Mouse (Mus musculus): ENCODE data around the gene Hnrnpl. TPM values are rescaled to one million over a fixed set of nuclear protein-coding genes. Genes with fewer than 3 reads are reported as not detected.

Hnrnpl gene
- polyA plus RNA-seq, 1 experiment: 633 TPM

DNA sequence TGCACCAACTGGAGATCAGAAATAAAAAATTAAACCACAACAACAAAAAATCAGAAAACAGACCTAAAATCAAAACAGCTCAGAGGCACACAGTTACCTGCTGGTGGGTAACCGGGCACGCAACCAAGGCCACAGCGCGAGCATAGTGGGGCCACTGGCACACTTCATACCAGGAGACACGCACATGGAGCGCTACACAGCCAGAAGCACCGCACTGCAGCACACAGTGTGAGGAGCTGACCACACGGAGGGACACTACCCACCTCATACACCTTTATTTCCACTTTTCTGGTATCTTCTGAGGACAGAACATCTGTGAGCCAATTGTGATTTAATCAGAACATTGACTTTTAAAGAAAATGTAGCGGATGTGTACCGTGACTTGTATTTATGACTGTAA lies 8.6 kb downstream of the Hnrnpl start:
- H3K27me3 ChIP-seq (ENCODE audit: control insufficient read depth, insufficient read depth, low read length, poor library complexity, severe bottlenecking): no peaks in the 10 kb centered on the region
- peaks cover 97% of the 10 kb centered on the region for H3K36me3 ChIP-seq (ENCODE audit: control insufficient read depth, insufficient read depth, low read length, poor library complexity, severe bottlenecking)
- TF ChIP-seq EP300 (IDR thresholded peaks at IDR 0.05; ENCODE audit: insufficient read depth, low read depth, low read length): no peak
- no peak for TF ChIP-seq POLR2A (IDR thresholded peaks at IDR 0.05; ENCODE audit: insufficient read depth, low read length)
- TF ChIP-seq CTCF (IDR thresholded peaks at IDR 0.05; ENCODE audit: low read depth, low read length): no peak
- peaks cover 2% of the 10 kb centered on the region for H3K4me1 ChIP-seq (ENCODE audit: control insufficient read depth, insufficient read depth, low read length)
- no peak overlapping the region for H3K9ac ChIP-seq (ENCODE audit: low read depth, poor library complexity, severe bottlenecking)
- H3K27ac ChIP-seq (ENCODE audit: insufficient read depth, low read length): no peak overlapping the region
- H3K9me3 ChIP-seq (replicated peaks; ENCODE audit: control insufficient read depth, insufficient read depth, low read length, poor library complexity, severe bottlenecking): no peaks in the 10 kb centered on the region
- H3K4me3 ChIP-seq (ENCODE audit: low read depth, low read length): no peak overlapping the region

DNA sequence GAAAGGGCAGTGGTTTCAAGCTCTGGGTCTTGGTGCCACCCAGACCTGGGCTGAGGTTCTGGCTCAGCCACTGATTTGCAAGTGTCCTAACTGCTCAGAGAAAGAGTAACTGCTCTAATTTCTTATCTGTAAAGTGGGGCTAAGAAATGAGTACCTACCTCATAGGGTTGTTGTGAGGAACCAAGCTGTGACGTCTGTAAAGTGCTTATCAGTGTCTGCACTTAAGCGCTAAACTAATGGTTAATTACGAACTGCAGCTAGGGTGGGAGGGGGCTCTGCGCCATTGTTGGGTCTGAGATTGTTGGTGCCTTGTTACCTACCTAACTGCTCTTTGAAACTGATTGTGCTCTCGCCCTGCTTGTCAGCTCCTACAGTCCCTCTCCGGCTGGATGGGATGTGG lies 9.2 kb downstream of the Hnrnpl start:
- no peak for TF ChIP-seq CTCF (IDR thresholded peaks at IDR 0.05; ENCODE audit: low read depth, low read length)
- no peak for TF ChIP-seq EP300 (IDR thresholded peaks at IDR 0.05; ENCODE audit: insufficient read depth, low read depth, low read length)
- no peak for TF ChIP-seq POLR2A (IDR thresholded peaks at IDR 0.05; ENCODE audit: insufficient read depth, low read length)
- peaks cover 2% of the 10 kb centered on the region for H3K4me1 ChIP-seq (ENCODE audit: control insufficient read depth, insufficient read depth, low read length)
- no peaks in the 10 kb centered on the region for H3K9me3 ChIP-seq (replicated peaks; ENCODE audit: control insufficient read depth, insufficient read depth, low read length, poor library complexity, severe bottlenecking)
- no peak overlapping the region for H3K27ac ChIP-seq (ENCODE audit: insufficient read depth, low read length)
- no peak overlapping the region for H3K4me3 ChIP-seq (ENCODE audit: low read depth, low read length)
- no peaks in the 10 kb centered on the region for H3K27me3 ChIP-seq (ENCODE audit: control insufficient read depth, insufficient read depth, low read length, poor library complexity, severe bottlenecking)
- H3K9ac ChIP-seq (ENCODE audit: low read depth, poor library complexity, severe bottlenecking): no peak overlapping the region
- peaks cover 96% of the 10 kb centered on the region for H3K36me3 ChIP-seq (ENCODE audit: control insufficient read depth, insufficient read depth, low read length, poor library complexity, severe bottlenecking)

DNA sequence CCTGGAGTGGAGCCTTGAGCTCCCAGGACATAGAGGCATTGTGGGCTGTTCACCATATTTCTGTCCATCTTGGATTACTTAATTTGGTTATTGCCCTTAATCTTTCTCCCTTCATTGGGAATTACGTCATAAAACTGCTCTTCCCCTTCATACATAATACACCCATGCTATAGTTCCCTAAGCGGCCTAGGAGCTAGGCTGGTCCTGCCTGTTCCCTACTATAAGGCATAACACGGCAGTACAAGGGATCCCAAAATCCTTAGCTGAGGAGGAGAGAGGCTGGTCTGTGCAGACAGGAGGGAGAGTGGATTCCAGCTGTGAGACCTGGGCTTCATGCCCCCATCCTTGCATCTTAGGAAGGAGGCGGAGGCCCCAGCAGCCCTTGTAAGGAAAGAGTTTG lies 9.6 kb downstream of the Hnrnpl start:
- Histone ChIP-seq H3K9ac (ENCODE audit: low read depth, poor library complexity, severe bottlenecking) (no peak overlapping the region), H3K4me1 (ENCODE audit: control insufficient read depth, insufficient read depth, low read length) (peaks cover 2% of the 10 kb centered on the region)

DNA sequence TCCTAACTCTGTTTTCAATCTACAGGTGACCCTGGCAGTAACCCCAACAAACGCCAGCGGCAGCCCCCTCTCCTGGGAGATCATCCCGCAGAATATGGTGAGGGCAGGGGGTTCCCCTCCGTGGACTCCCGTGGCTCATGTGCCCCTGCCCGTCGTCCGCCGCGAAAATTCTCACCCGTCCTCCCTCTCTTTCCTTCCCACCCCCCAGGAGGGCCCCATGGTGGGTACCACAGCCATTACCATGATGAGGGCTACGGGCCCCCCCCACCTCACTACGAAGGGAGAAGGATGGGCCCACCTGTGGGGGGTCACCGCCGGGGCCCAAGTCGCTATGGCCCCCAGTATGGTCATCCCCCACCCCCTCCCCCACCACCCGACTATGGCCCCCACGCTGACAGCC lies 10.1 kb downstream of the Hnrnpl start:
- no peak for TF ChIP-seq EP300 (IDR thresholded peaks at IDR 0.05; ENCODE audit: insufficient read depth, low read depth, low read length)
- Histone ChIP-seq H3K36me3 (ENCODE audit: control insufficient read depth, insufficient read depth, low read length, poor library complexity, severe bottlenecking) (peaks cover 87% of the 10 kb centered on the region), H3K4me3 (ENCODE audit: low read depth, low read length) (no peak overlapping the region), H3K9ac (ENCODE audit: low read depth, poor library complexity, severe bottlenecking) (no peak overlapping the region), H3K27me3 (ENCODE audit: control insufficient read depth, insufficient read depth, low read length, poor library complexity, severe bottlenecking) (no peaks in the 10 kb centered on the region), H3K27ac (ENCODE audit: insufficient read depth, low read length) (no peak overlapping the region), H3K9me3 (replicated peaks; ENCODE audit: control insufficient read depth, insufficient read depth, low read length, poor library complexity, severe bottlenecking) (no peaks in the 10 kb centered on the region), H3K4me1 (ENCODE audit: control insufficient read depth, insufficient read depth, low read length) (peaks cover 2% of the 10 kb centered on the region)

More for the DNA sequence above, 9.6 kb downstream of the Hnrnpl start:
- no peak overlapping the region for H3K27ac ChIP-seq (ENCODE audit: insufficient read depth, low read length)
- no peaks in the 10 kb centered on the region for H3K27me3 ChIP-seq (ENCODE audit: control insufficient read depth, insufficient read depth, low read length, poor library complexity, severe bottlenecking)
- H3K9me3 ChIP-seq (replicated peaks; ENCODE audit: control insufficient read depth, insufficient read depth, low read length, poor library complexity, severe bottlenecking): no peaks in the 10 kb centered on the region
- H3K36me3 ChIP-seq (ENCODE audit: control insufficient read depth, insufficient read depth, low read length, poor library complexity, severe bottlenecking): peaks cover 92% of the 10 kb centered on the region
- no peak overlapping the region for H3K4me3 ChIP-seq (ENCODE audit: low read depth, low read length)
- TF ChIP-seq CTCF (IDR thresholded peaks at IDR 0.05; ENCODE audit: low read depth, low read length): no peak
- no peak for TF ChIP-seq POLR2A (IDR thresholded peaks at IDR 0.05; ENCODE audit: insufficient read depth, low read length)
- no peak for TF ChIP-seq EP300 (IDR thresholded peaks at IDR 0.05; ENCODE audit: insufficient read depth, low read depth, low read length)

DNA sequence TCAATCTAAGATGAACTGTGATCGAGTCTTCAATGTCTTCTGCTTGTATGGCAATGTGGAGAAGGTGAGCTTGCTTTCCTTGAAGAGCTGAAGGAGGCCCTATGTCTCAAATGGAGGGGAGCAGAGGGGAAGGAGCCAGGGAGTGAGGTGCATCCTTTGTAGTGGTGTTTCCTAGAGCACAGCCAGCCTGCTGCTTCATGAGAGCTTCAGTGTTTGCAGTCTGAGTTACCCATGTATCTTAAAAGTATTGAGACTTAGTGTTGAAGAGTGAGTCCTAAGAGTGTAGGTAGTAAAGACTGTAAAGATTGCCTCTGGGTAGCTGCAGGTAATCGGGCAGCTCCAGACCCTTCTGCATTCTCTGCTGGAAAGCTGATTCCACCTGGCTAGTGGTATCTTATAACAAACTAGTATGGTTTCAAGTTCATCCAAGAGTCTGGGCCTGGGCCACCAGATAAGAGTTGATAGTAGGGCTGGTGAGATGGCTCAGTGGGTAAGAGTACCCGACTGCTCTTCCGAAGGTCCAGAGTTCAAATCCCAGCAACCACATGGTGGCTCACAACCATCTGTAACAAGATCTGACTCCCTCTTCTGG lies 10.6 kb downstream of the Hnrnpl start:
- H3K9ac ChIP-seq (ENCODE audit: low read depth, poor library complexity, severe bottlenecking): no peak overlapping the region
- peaks cover 82% of the 10 kb centered on the region for H3K36me3 ChIP-seq (ENCODE audit: control insufficient read depth, insufficient read depth, low read length, poor library complexity, severe bottlenecking)
- H3K27ac ChIP-seq (ENCODE audit: insufficient read depth, low read length): no peak overlapping the region
- no peaks in the 10 kb centered on the region for H3K27me3 ChIP-seq (ENCODE audit: control insufficient read depth, insufficient read depth, low read length, poor library complexity, severe bottlenecking)
- peaks cover 2% of the 10 kb centered on the region for H3K4me1 ChIP-seq (ENCODE audit: control insufficient read depth, insufficient read depth, low read length)
- no peaks in the 10 kb centered on the region for H3K9me3 ChIP-seq (replicated peaks; ENCODE audit: control insufficient read depth, insufficient read depth, low read length, poor library complexity, severe bottlenecking)
- no peak overlapping the region for H3K4me3 ChIP-seq (ENCODE audit: low read depth, low read length)
- no peak for TF ChIP-seq CTCF (IDR thresholded peaks at IDR 0.05; ENCODE audit: low read depth, low read length)
- no peak for TF ChIP-seq EP300 (IDR thresholded peaks at IDR 0.05; ENCODE audit: insufficient read depth, low read depth, low read length)
- no peak for TF ChIP-seq POLR2A (IDR thresholded peaks at IDR 0.05; ENCODE audit: insufficient read depth, low read length)

DNA sequence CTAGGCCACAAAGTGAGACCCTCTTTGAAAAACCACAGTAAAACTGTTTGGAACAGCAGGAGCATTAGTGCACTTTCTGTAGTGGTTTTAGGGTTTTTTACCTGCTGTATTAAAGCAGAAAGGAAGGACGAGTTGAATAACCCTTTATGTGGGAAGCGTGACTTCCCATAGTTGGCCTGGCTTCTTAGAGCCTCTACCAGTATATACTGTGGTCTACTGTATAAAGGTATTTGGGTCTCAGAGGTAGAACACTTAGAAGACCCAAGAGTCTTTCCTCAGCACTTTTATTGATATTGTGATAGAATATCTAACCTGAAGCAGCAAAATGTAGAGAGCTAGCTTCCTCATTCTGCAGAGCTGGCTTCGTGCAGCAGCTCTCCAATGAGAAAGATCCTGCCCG lies 11.2 kb downstream of the Hnrnpl start:
- Histone ChIP-seq H3K9me3 (replicated peaks; ENCODE audit: control insufficient read depth, insufficient read depth, low read length, poor library complexity, severe bottlenecking) (no peaks in the 10 kb centered on the region), H3K4me1 (ENCODE audit: control insufficient read depth, insufficient read depth, low read length) (no peaks in the 10 kb centered on the region), H3K27me3 (ENCODE audit: control insufficient read depth, insufficient read depth, low read length, poor library complexity, severe bottlenecking) (no peaks in the 10 kb centered on the region), H3K9ac (ENCODE audit: low read depth, poor library complexity, severe bottlenecking) (no peak overlapping the region), H3K27ac (ENCODE audit: insufficient read depth, low read length) (no peak overlapping the region), H3K36me3 (ENCODE audit: control insufficient read depth, insufficient read depth, low read length, poor library complexity, severe bottlenecking) (peaks cover 76% of the 10 kb centered on the region), H3K4me3 (ENCODE audit: low read depth, low read length) (no peak overlapping the region)
- TF ChIP-seq EP300 (IDR thresholded peaks at IDR 0.05; ENCODE audit: insufficient read depth, low read depth, low read length): no peak
- TF ChIP-seq CTCF (IDR thresholded peaks at IDR 0.05; ENCODE audit: low read depth, low read length): no peak
- no peak for TF ChIP-seq POLR2A (IDR thresholded peaks at IDR 0.05; ENCODE audit: insufficient read depth, low read length)
